ENCODE assay signal across 8 mouse cellular contexts in genomic region chr12:81332875-81333421, GRCm38 (mm10). TPM values are rescaled to one million over a fixed set of nuclear protein-coding genes. Genes with fewer than 3 reads are reported as not detected.
DNase-seq lines count a peak whose midpoint lies in the region; ATAC-seq and TF ChIP-seq lines count a peak whose summit lies in the region.

TSS of gene Slc8a3 (minus strand) at chr12:81333180.

- peak within 1 kb of the TSS; percentile 99 for H3K4me2 ChIP-seq in forebrain, embryonic 11.5 days (ENCODE audit: low read depth, low read length, severe bottlenecking)
- H3K4me2 ChIP-seq in midbrain, embryonic 12.5 days (replicated peaks) = peak within 1 kb of the TSS; percentile 98

- intact Hi-C loops in heart, postnatal 10 days (cut with DNase I) = no loop called here
- intact Hi-C loops in left cerebral cortex, postnatal 14 days (cut with DNase I) = loop anchor here (5.0 kb wide), 2 partner anchors 106 to 126 kb away; no protein-coding TSS in a partner anchor

- no peak for TF ChIP-seq CTCF in brain, embryonic 14.5 days (IDR thresholded peaks at IDR 0.05; ENCODE audit: borderline replicate concordance, extremely low read depth, insufficient read depth, insufficient read length)

- peak; percentile 70 for ATAC-seq in forebrain, embryonic 11.5 days (replicated peaks; ENCODE audit: low FRiP score)
- peak; percentile 69 for ATAC-seq in midbrain, embryonic 12.5 days (ENCODE audit: low FRiP score, low read depth)

- DNase-seq in MN1 (ENCODE audit: low spot score) = peak; percentile 62
- peak; percentile 83 for DNase-seq in brain, embryonic 14.5 days (ENCODE audit: low read depth)
- peak; percentile 80 for DNase-seq in forebrain, embryonic 11.5 days (ENCODE audit: low spot score)
- DNase-seq in heart, postnatal 10 days = peak; percentile 7 to 18
- DNase-seq in left cerebral cortex, postnatal 14 days (ENCODE audit: low spot score in 2 of 2) = peak; percentile 72 to 79
- DNase-seq in telencephalon, adult 2 months (ENCODE audit: low read depth, low spot score) = peak; percentile 79
- DNase-seq in thymus, postnatal 36 days = no peak

- H3K4me3 ChIP-seq in forebrain, embryonic 11.5 days (ENCODE audit: low read depth, low read length) = peak within 1 kb of the TSS; percentile 59
- H3K4me3 ChIP-seq in midbrain, embryonic 12.5 days = peak within 1 kb of the TSS; percentile 65

- peaks cover 3% of the 10 kb centered on the region; the same call in 1 of the 2 replicates for H3K27me3 ChIP-seq in forebrain, embryonic 11.5 days (ENCODE audit: control insufficient read depth, insufficient read depth, low read length)
- peaks cover 27% of the 10 kb centered on the region for H3K27me3 ChIP-seq in midbrain, embryonic 12.5 days

- H3K9me3 ChIP-seq in forebrain, embryonic 11.5 days (ENCODE audit: control insufficient read depth, low read length) = no peaks in the 10 kb centered on the region
- no peaks in the 10 kb centered on the region for H3K9me3 ChIP-seq in midbrain, embryonic 12.5 days

- no peaks in the 10 kb centered on the region for H3K36me3 ChIP-seq in forebrain, embryonic 11.5 days (ENCODE audit: control insufficient read depth, insufficient read depth, low read length)
- no peaks in the 10 kb centered on the region for H3K36me3 ChIP-seq in midbrain, embryonic 12.5 days

- H3K9ac ChIP-seq in forebrain, embryonic 11.5 days (ENCODE audit: low read length) = peak within 1 kb of the TSS; percentile 66
- peak within 1 kb of the TSS; percentile 77 for H3K9ac ChIP-seq in midbrain, embryonic 12.5 days (replicated peaks)

- peaks cover 4% of the 10 kb centered on the region; the same call in 1 of the 2 replicates for H3K4me1 ChIP-seq in forebrain, embryonic 11.5 days (replicated peaks; ENCODE audit: control insufficient read depth, insufficient read depth, low read length)
- H3K4me1 ChIP-seq in midbrain, embryonic 12.5 days = peaks cover 20% of the 10 kb centered on the region

- TF ChIP-seq POLR2A in brain, embryonic 14.5 days (IDR thresholded peaks at IDR 0.05; ENCODE audit: borderline replicate concordance, extremely low read depth, insufficient read depth, insufficient read length, poor library complexity, severe bottlenecking) = 0 out of 2 replicates have a peak, but pooled peaks have one; percentile 13

- under 1% methylated on average over 47 of the region's 47 CpGs for WGBS in forebrain, embryonic 11.5 days
- WGBS in midbrain, embryonic 12.5 days = under 1% methylated on average over 45 of the region's 47 CpGs

- no peak within 1 kb of the TSS for H3K27ac ChIP-seq in forebrain, embryonic 11.5 days (ENCODE audit: low read depth, low read length)
- peak within 1 kb of the TSS; percentile 69 for H3K27ac ChIP-seq in midbrain, embryonic 12.5 days (replicated peaks)

RNA-seq across cellular contexts. Expression of gene Slc8a3, which starts in this region (rescaled TPM):
- polyA plus RNA-seq in brain, embryonic 14.5 days (2012; rRNA removed) = 6.2 and 11.7 TPM in 2 replicates
- 0.72 and 1.3 TPM in 2 replicates for polyA plus RNA-seq in forebrain, embryonic 11.5 days (2014; fragmentation: Nextera tagmentation; extraction: Ambion mirVana)
- total RNA-seq in heart, postnatal 10 days (2021) = under 1 TPM; 0.26 to 0.27 TPM
- 10 to 100 TPM; 23.0 to 27.3 TPM for total RNA-seq in left cerebral cortex, postnatal 14 days (2021)
- 1.8 and 2.6 TPM in 2 replicates for polyA plus RNA-seq in midbrain, embryonic 12.5 days (2016; fragmentation: Nextera tagmentation; extraction: Ambion mirVana)

Comparison
In these comparisons a context has a peak if more than half of its experiments do, and no peak if none do; other contexts are left out.
1. RNA of gene Slc8a3 (total RNA-seq): 23.0 to 27.3 TPM in left cerebral cortex, postnatal 14 days; 0.26 to 0.27 TPM in heart, postnatal 10 days; every median in the first group is over 10 times any median in the second.
2. Peak in DNase-seq in heart, postnatal 10 days; RNA of the gene not detected or under 1 TPM.
3. DNase-seq: peak in MN1 (single experiment), brain, embryonic 14.5 days (single experiment), forebrain, embryonic 11.5 days (single experiment), left cerebral cortex, postnatal 14 days (2 of 2) and telencephalon, adult 2 months (single experiment); none in thymus, postnatal 36 days (0 of 2).